Mouse (Mus musculus) heart, embryonic 11.5 days (tissue): ENCODE results near the gene Hps3. TPM values are rescaled to one million over a fixed set of nuclear protein-coding genes. Genes with fewer than 3 reads are reported as not detected.

ENCODE experiments used
- ATAC-seq: fragments of 200-750 bp; cut with Nextera tagmentation; replicated peaks from 2 replicates; pipeline ENCODE4 v1.8.0; 2017; ENCODE audit warnings: moderate library complexity; ENCODE audit not compliant: insufficient number of reproducible peaks, low FRiP score, low TSS enrichment
- H3K27ac ChIP-seq: fragments of 300-500 bp; sonication (generic); 2 replicates; pipeline ENCODE4 v1.5.1; 2014; ENCODE audit warnings: mild to moderate bottlenecking, low read depth, low read length
- H3K27me3 ChIP-seq: fragments of 300-500 bp; sonication (generic); 2 replicates; pipeline ENCODE4 v1.6.1; 2014; ENCODE audit warnings: mild to moderate bottlenecking, low read length, mixed read lengths; ENCODE audit not compliant: control insufficient read depth, insufficient read depth
- H3K36me3 ChIP-seq: fragments of 300-500 bp; sonication (generic); 2 replicates; pipeline ENCODE4 v1.6.1; 2014; ENCODE audit warnings: mild to moderate bottlenecking, low read length, moderate library complexity, mixed read lengths; ENCODE audit not compliant: control insufficient read depth, insufficient read depth
- H3K4me1 ChIP-seq: fragments of 300-500 bp; sonication (generic); 2 replicates; pipeline ENCODE4 v1.6.1; 2014; ENCODE audit warnings: low read length; ENCODE audit not compliant: control insufficient read depth, insufficient read depth
- H3K4me2 ChIP-seq: fragments of 300-500 bp; sonication (generic); 2 replicates; pipeline ENCODE4 v1.6.1; 2014; ENCODE audit warnings: mild to moderate bottlenecking, moderate library complexity
- H3K4me3 ChIP-seq: fragments of 300-500 bp; sonication (generic); 2 replicates; pipeline ENCODE4 v1.5.1; 2014; ENCODE audit warnings: low read depth, low read length
- H3K9ac ChIP-seq: fragments of 300-500 bp; sonication (generic); 2 replicates; pipeline ENCODE4 v1.6.1; 2014; ENCODE audit warnings: mild to moderate bottlenecking, low read depth, low read length, moderate library complexity
- H3K9me3 ChIP-seq: fragments of 300-500 bp; sonication (generic); replicated peaks from 2 replicates; pipeline ENCODE4 v1.6.1; 2016; ENCODE audit warnings: low read length; ENCODE audit not compliant: control insufficient read depth
- WGBS: fragments of 180-500 bp; shearing (Covaris S2); extraction: QIAGEN DNeasy Blood & Tissue Kit; methylation state at CpG from one replicate; pipeline ENCODE4 v1.1.7; 2014; ENCODE audit not compliant: insufficient replicate concordance; 5-methylcytosine and 5-hydroxymethylcytosine counted together
- polyA plus RNA-seq: library from polyadenylated mRNA; unstranded; fragments of >200 nt; fragmentation: Nextera tagmentation; extraction: Ambion mirVana; gene quantifications from 2 replicates; pipeline ENCODE4 v1.2.1, GENCODE M21; 2014

Hps3 gene
- polyA plus RNA-seq, 1 experiment from 2014 or later = 10.0 TPM

GRCm38 (mm10) chr3:20033761-20034718 is 1.1 kb downstream of the Hps3 start:
- Histone ChIP-seq H3K27ac (no peak overlapping the region), H3K4me3 (peak overlapping the region; percentile 75), H3K9ac (peak overlapping the region; percentile 68), H3K4me1 (peaks cover 10% of the 10 kb centered on the region), H3K27me3 (no peaks in the 10 kb centered on the region), H3K9me3 (no peaks in the 10 kb centered on the region), H3K4me2 (peak overlapping the region; percentile 66), H3K36me3 (no peaks in the 10 kb centered on the region)
- WGBS = 18% methylated on average over 10 of the region's 10 CpGs
- no peak for ATAC-seq

DNA sequence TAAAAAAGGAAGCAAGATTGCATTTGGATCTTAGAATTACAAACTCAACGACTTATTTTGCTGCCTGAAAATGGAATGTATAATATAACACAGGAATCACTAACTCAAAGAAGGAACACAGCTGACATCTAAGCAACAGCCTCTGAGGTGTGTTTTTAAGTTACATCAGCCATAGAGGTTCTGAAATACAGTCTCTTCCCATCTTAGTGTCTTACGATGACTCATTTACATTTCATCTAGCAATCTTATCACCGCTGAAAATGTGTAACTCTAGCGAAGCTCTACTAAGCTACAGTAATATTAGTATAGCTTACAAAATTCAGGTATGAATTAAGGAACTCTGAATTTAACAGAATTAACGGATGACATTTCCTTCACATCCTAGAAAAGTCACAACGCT is 4.3 kb downstream of the Hps3 start:
- H3K9me3 ChIP-seq = no peaks in the 10 kb centered on the region
- no peak overlapping the region for H3K9ac ChIP-seq
- ATAC-seq = no peak
- peaks cover 6% of the 10 kb centered on the region for H3K36me3 ChIP-seq
- H3K4me2 ChIP-seq = no peak overlapping the region
- H3K27ac ChIP-seq = no peak overlapping the region
- H3K4me3 ChIP-seq = no peak overlapping the region
- H3K27me3 ChIP-seq = no peaks in the 10 kb centered on the region
- 89% methylated on average over 6 of the region's 6 CpGs for WGBS
- peaks cover 10% of the 10 kb centered on the region for H3K4me1 ChIP-seq

- peaks cover 3% of the 10 kb centered on the region; the same call in 1 of the 2 replicates for H3K4me1 ChIP-seq
- no peak overlapping the region for H3K9ac ChIP-seq
- whole genome bisulfite sequencing = 96% methylated on average over 3 of the region's 3 CpGs
- ATAC-seq = no peak
- H3K27ac ChIP-seq = no peak overlapping the region
- H3K4me2 ChIP-seq = no peak overlapping the region
- no peak overlapping the region for H3K4me3 ChIP-seq
- H3K9me3 ChIP-seq = no peaks in the 10 kb centered on the region
- H3K27me3 ChIP-seq = no peaks in the 10 kb centered on the region
- H3K36me3 ChIP-seq = peaks cover 17% of the 10 kb centered on the region
These were observed 6.5 kb downstream of the Hps3 start for GRCm38 (mm10) chr3:20028640-20029039.

DNA sequence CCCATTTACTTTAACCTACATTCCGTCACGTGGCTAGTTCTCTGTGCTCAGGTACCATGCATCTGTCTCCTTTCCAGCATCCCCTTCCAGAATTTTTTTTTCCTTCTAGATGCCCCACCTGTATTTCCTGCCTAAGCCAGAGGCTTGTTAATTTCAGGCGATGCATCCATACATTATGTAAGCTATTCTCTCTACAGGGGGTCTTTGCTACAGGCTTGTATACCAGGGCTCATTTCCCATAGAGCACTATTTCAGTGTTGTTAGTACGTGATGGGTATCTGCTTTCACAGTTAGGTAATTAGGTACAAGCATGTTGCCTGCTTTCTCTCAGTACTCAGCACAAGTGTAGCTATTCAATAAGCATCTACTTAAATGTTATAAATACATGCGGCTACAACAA is 7.3 kb downstream of the Hps3 start:
- Histone ChIP-seq H3K9ac (no peak overlapping the region), H3K27ac (no peak overlapping the region), H3K4me3 (no peak overlapping the region), H3K4me1 (no peaks in the 10 kb centered on the region), H3K4me2 (no peak overlapping the region), H3K36me3 (peaks cover 17% of the 10 kb centered on the region), H3K9me3 (no peaks in the 10 kb centered on the region), H3K27me3 (no peaks in the 10 kb centered on the region)
- ATAC-seq = no peak
- WGBS = 88% methylated on average over 5 of the region's 5 CpGs

- Histone ChIP-seq H3K9me3 (no peaks in the 10 kb centered on the region), H3K4me3 (no peak overlapping the region), H3K36me3 (peaks cover 22% of the 10 kb centered on the region), H3K4me2 (no peak overlapping the region), H3K27me3 (no peaks in the 10 kb centered on the region), H3K9ac (no peak overlapping the region), H3K27ac (no peak overlapping the region), H3K4me1 (no peaks in the 10 kb centered on the region)
- ATAC-seq = no peak
- 90% methylated on average over 8 of the region's 8 CpGs for WGBS
These were observed 8.0 kb downstream of the Hps3 start for GRCm38 (mm10) chr3:20026996-20027689.

GRCm38 (mm10) chr3:20026481-20026880 is 8.6 kb downstream of the Hps3 start:
- H3K4me1 ChIP-seq = no peaks in the 10 kb centered on the region
- no peak overlapping the region for H3K4me3 ChIP-seq
- no peak overlapping the region for H3K4me2 ChIP-seq
- no peak overlapping the region for H3K9ac ChIP-seq
- peaks cover 23% of the 10 kb centered on the region for H3K36me3 ChIP-seq
- H3K9me3 ChIP-seq = no peaks in the 10 kb centered on the region
- ATAC-seq = no peak
- H3K27ac ChIP-seq = no peak overlapping the region
- H3K27me3 ChIP-seq = no peaks in the 10 kb centered on the region

- no peaks in the 10 kb centered on the region for H3K9me3 ChIP-seq
- H3K27me3 ChIP-seq = no peaks in the 10 kb centered on the region
- H3K4me1 ChIP-seq = no peaks in the 10 kb centered on the region
- H3K36me3 ChIP-seq = peaks cover 26% of the 10 kb centered on the region
- H3K27ac ChIP-seq = no peak overlapping the region
- no peak overlapping the region for H3K4me2 ChIP-seq
- no peak for ATAC-seq
- no peak overlapping the region for H3K4me3 ChIP-seq
- no peak overlapping the region for H3K9ac ChIP-seq
- 60% methylated on average over 1 of the region's 1 CpGs for WGBS
These were observed 11.3 kb downstream of the Hps3 start for GRCm38 (mm10) chr3:20023832-20024231.

DNA sequence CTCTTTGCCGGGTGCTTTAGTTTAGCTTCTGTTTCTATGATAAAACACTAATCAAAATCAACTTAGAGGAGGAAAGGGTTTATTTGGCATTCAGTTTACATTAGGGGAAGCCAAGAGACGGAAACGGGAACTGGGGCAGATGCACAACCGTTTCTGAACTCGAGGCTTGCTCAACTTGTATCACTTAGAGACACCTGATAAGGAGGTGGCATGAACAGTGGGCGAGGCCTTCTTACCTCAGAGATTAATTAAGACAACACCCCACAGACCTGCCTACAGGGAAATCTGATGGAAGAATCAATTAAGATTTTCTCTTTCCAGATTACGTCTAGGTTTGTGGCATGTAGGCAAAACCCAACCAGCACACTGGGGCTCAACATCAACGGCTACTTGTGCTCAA is 17.0 kb downstream of the Hps3 start:
- no peak for ATAC-seq
- WGBS = 74% methylated on average over 8 of the region's 8 CpGs

More for the DNA sequence above, 17.0 kb downstream of the Hps3 start:
- H3K27me3 ChIP-seq = no peaks in the 10 kb centered on the region
- H3K4me2 ChIP-seq = no peak overlapping the region
- H3K27ac ChIP-seq = no peak overlapping the region
- no peaks in the 10 kb centered on the region for H3K9me3 ChIP-seq
- H3K9ac ChIP-seq = no peak overlapping the region
- peaks cover 12% of the 10 kb centered on the region for H3K36me3 ChIP-seq
- H3K4me3 ChIP-seq = no peak overlapping the region
- no peaks in the 10 kb centered on the region for H3K4me1 ChIP-seq
